Mouse (Mus musculus): ENCODE measurements around the gene Cald1. TPM values are rescaled to one million over a fixed set of nuclear protein-coding genes. Genes with fewer than 3 reads are reported as not detected.

Cald1 gene
- polyA plus RNA-seq, 1 experiment, result 8.0 TPM

GRCm38 (mm10) chr6:34613122-34613521 is 14.8 kb downstream of the Cald1 start:
- DNase-seq (ENCODE audit: low read depth in 1 of 2, low spot score in 2 of 2), result no peak
- Histone ChIP-seq H3K27me3 (ENCODE audit: control insufficient read depth, insufficient read depth, low read length) (no peaks in the 10 kb centered on the region), H3K27ac (ENCODE audit: insufficient read depth, low read length) (no peak overlapping the region), H3K4me1 (ENCODE audit: control insufficient read depth, insufficient read depth, insufficient read length) (peaks cover 2% of the 10 kb centered on the region; the same call in 1 of the 2 replicates), H3K4me3 (ENCODE audit: extremely low read depth, insufficient read depth, insufficient read length) (no peak overlapping the region), H3K36me3 (ENCODE audit: control insufficient read depth, insufficient read depth, low read length) (no peaks in the 10 kb centered on the region)
- TF ChIP-seq CTCF (IDR thresholded peaks at IDR 0.05; ENCODE audit: extremely low read depth, insufficient read depth, insufficient read length, insufficient replicate concordance), result no peak
- TF ChIP-seq POLR2A (IDR thresholded peaks at IDR 0.05; ENCODE audit: low read depth, low read length), result no peak
- 92% methylated on average over 5 of the region's 5 CpGs for WGBS

- no peak for TF ChIP-seq POLR2A (IDR thresholded peaks at IDR 0.05; ENCODE audit: low read depth, low read length)
- no peak for TF ChIP-seq CTCF (IDR thresholded peaks at IDR 0.05; ENCODE audit: extremely low read depth, insufficient read depth, insufficient read length, insufficient replicate concordance)
- Histone ChIP-seq H3K4me1 (ENCODE audit: control insufficient read depth, insufficient read depth, insufficient read length) (peaks cover under 1% of the 10 kb centered on the region; the same call in 1 of the 2 replicates), H3K27me3 (ENCODE audit: control insufficient read depth, insufficient read depth, low read length) (no peaks in the 10 kb centered on the region), H3K4me3 (ENCODE audit: extremely low read depth, insufficient read depth, insufficient read length) (no peak overlapping the region), H3K36me3 (ENCODE audit: control insufficient read depth, insufficient read depth, low read length) (no peaks in the 10 kb centered on the region), H3K27ac (ENCODE audit: insufficient read depth, low read length) (no peak overlapping the region)
- 83% methylated on average over 3 of the region's 3 CpGs for WGBS
- no peak for DNase-seq (ENCODE audit: low read depth in 1 of 2, low spot score in 2 of 2)
Observed at GRCm38 (mm10) chr6:34615419-34615818, 17.1 kb downstream of the Cald1 start.

GRCm38 (mm10) chr6:34619494-34619893 is 21.2 kb downstream of the Cald1 start:
- no peak overlapping the region for H3K27ac ChIP-seq (ENCODE audit: insufficient read depth, low read length)
- no peak overlapping the region for H3K4me3 ChIP-seq (ENCODE audit: extremely low read depth, insufficient read depth, insufficient read length)
- WGBS, result 68% methylated on average over 2 of the region's 2 CpGs
- no peak for DNase-seq (ENCODE audit: low read depth in 1 of 2, low spot score in 2 of 2)
- TF ChIP-seq POLR2A (IDR thresholded peaks at IDR 0.05; ENCODE audit: low read depth, low read length) (no peak), CTCF (IDR thresholded peaks at IDR 0.05; ENCODE audit: extremely low read depth, insufficient read depth, insufficient read length, insufficient replicate concordance) (no peak)
- no peaks in the 10 kb centered on the region for H3K27me3 ChIP-seq (ENCODE audit: control insufficient read depth, insufficient read depth, low read length)
- no peaks in the 10 kb centered on the region for H3K36me3 ChIP-seq (ENCODE audit: control insufficient read depth, insufficient read depth, low read length)
- no peaks in the 10 kb centered on the region for H3K4me1 ChIP-seq (ENCODE audit: control insufficient read depth, insufficient read depth, insufficient read length)

GRCm38 (mm10) chr6:34620242-34620641 is 21.9 kb downstream of the Cald1 start:
- 70% methylated on average over 1 of the region's 1 CpGs for WGBS
- no peaks in the 10 kb centered on the region for H3K4me1 ChIP-seq (ENCODE audit: control insufficient read depth, insufficient read depth, insufficient read length)

GRCm38 (mm10) chr6:34622865-34623264 is 24.6 kb downstream of the Cald1 start:
- H3K36me3 ChIP-seq (ENCODE audit: control insufficient read depth, insufficient read depth, low read length), result no peaks in the 10 kb centered on the region
- H3K4me1 ChIP-seq (ENCODE audit: control insufficient read depth, insufficient read depth, insufficient read length), result no peaks in the 10 kb centered on the region
- DNase-seq (ENCODE audit: low read depth in 1 of 2, low spot score in 2 of 2), result no peak
- H3K27me3 ChIP-seq (ENCODE audit: control insufficient read depth, insufficient read depth, low read length), result no peaks in the 10 kb centered on the region
- TF ChIP-seq POLR2A (IDR thresholded peaks at IDR 0.05; ENCODE audit: low read depth, low read length) (no peak), CTCF (IDR thresholded peaks at IDR 0.05; ENCODE audit: extremely low read depth, insufficient read depth, insufficient read length, insufficient replicate concordance) (no peak)
- WGBS, result 79% methylated on average over 6 of the region's 6 CpGs
- H3K27ac ChIP-seq (ENCODE audit: insufficient read depth, low read length), result no peak overlapping the region
- no peak overlapping the region for H3K4me3 ChIP-seq (ENCODE audit: extremely low read depth, insufficient read depth, insufficient read length)

More at GRCm38 (mm10) chr6:34620242-34620641, 21.9 kb downstream of the Cald1 start:
- no peak overlapping the region for H3K27ac ChIP-seq (ENCODE audit: insufficient read depth, low read length)
- H3K4me3 ChIP-seq (ENCODE audit: extremely low read depth, insufficient read depth, insufficient read length), result no peak overlapping the region
- no peaks in the 10 kb centered on the region for H3K27me3 ChIP-seq (ENCODE audit: control insufficient read depth, insufficient read depth, low read length)
- TF ChIP-seq CTCF (IDR thresholded peaks at IDR 0.05; ENCODE audit: extremely low read depth, insufficient read depth, insufficient read length, insufficient replicate concordance), result no peak
- no peak for TF ChIP-seq POLR2A (IDR thresholded peaks at IDR 0.05; ENCODE audit: low read depth, low read length)
- no peaks in the 10 kb centered on the region for H3K36me3 ChIP-seq (ENCODE audit: control insufficient read depth, insufficient read depth, low read length)
- DNase-seq (ENCODE audit: low read depth in 1 of 2, low spot score in 2 of 2), result no peak

GRCm38 (mm10) chr6:34623290-34623689 is 25.0 kb downstream of the Cald1 start:
- Histone ChIP-seq H3K27me3 (ENCODE audit: control insufficient read depth, insufficient read depth, low read length) (no peaks in the 10 kb centered on the region), H3K27ac (ENCODE audit: insufficient read depth, low read length) (no peak overlapping the region), H3K36me3 (ENCODE audit: control insufficient read depth, insufficient read depth, low read length) (no peaks in the 10 kb centered on the region), H3K4me3 (ENCODE audit: extremely low read depth, insufficient read depth, insufficient read length) (no peak overlapping the region), H3K4me1 (ENCODE audit: control insufficient read depth, insufficient read depth, insufficient read length) (no peaks in the 10 kb centered on the region)
- 73% methylated on average over 7 of the region's 7 CpGs for WGBS
- no peak for DNase-seq (ENCODE audit: low read depth in 1 of 2, low spot score in 2 of 2)
- no peak for TF ChIP-seq POLR2A (IDR thresholded peaks at IDR 0.05; ENCODE audit: low read depth, low read length)
- no peak for TF ChIP-seq CTCF (IDR thresholded peaks at IDR 0.05; ENCODE audit: extremely low read depth, insufficient read depth, insufficient read length, insufficient replicate concordance)

GRCm38 (mm10) chr6:34624536-34624935 is 26.2 kb downstream of the Cald1 start:
- H3K4me3 ChIP-seq (ENCODE audit: extremely low read depth, insufficient read depth, insufficient read length), result no peak overlapping the region
- no peaks in the 10 kb centered on the region for H3K4me1 ChIP-seq (ENCODE audit: control insufficient read depth, insufficient read depth, insufficient read length)
- H3K27ac ChIP-seq (ENCODE audit: insufficient read depth, low read length), result no peak overlapping the region
- H3K27me3 ChIP-seq (ENCODE audit: control insufficient read depth, insufficient read depth, low read length), result no peaks in the 10 kb centered on the region
- DNase-seq (ENCODE audit: low read depth in 1 of 2, low spot score in 2 of 2), result no peak
- TF ChIP-seq POLR2A (IDR thresholded peaks at IDR 0.05; ENCODE audit: low read depth, low read length), result no peak
- no peak for TF ChIP-seq CTCF (IDR thresholded peaks at IDR 0.05; ENCODE audit: extremely low read depth, insufficient read depth, insufficient read length, insufficient replicate concordance)
- no peaks in the 10 kb centered on the region for H3K36me3 ChIP-seq (ENCODE audit: control insufficient read depth, insufficient read depth, low read length)
- 80% methylated on average over 3 of the region's 3 CpGs for WGBS
